Mouse (Mus musculus): ENCODE data around the gene Trpc1. TPM values are rescaled to one million over a fixed set of nuclear protein-coding genes. Genes with fewer than 3 reads are reported as not detected.

Gene Trpc1
- total and polyA plus RNA-seq, 3 experiments, result 0.15 to 0.50 TPM; not detected in 1

DNA sequence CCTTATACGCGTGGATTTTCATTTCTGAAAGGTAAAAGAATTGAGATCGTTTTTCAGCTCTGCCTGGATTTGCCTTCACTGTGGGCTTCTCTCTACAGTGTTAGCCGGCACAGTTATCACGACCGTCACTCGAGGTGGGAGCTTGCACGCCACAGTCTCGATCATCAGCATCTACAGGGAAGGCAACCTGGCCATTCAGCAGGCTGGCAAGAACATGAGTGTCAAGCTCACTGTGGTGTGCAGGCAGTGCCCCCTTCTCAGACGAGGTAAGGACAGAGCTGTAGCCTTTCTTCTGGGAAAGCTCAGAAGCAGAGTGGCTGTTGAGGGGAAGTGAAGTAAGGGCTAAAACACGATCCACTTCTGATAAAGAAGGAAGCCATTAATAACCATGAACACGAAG lies 55.6 kb downstream of the Trpc1 start:
- Histone ChIP-seq H3K9me3 (replicated peaks; ENCODE audit: insufficient read depth, low read length) (no peaks in the 10 kb centered on the region), H3K9ac (ENCODE audit: control insufficient read depth, low read depth, low read length, poor library complexity, severe bottlenecking) (peak overlapping the region; percentile 64), H3K4me1 (ENCODE audit: control insufficient read depth in 1 of 2, insufficient read depth in 2 of 2, low read length in 2 of 2) (peaks cover 2 to 4% of the 10 kb centered on the region in 2 experiments; a peak in 3 of 4 replicates), H3K36me3 (ENCODE audit: control insufficient read depth in 1 of 2, insufficient read depth in 2 of 2, low read length in 2 of 2) (no peaks in the 10 kb centered on the region), H3K27me3 (ENCODE audit: control insufficient read depth in 1 of 2, insufficient read depth in 2 of 2, low read length in 2 of 2) (no peaks in the 10 kb centered on the region; a peak in 1 of 4 replicates), H3K4me3 (ENCODE audit: control insufficient read depth in 1 of 2, insufficient read depth in 1 of 2, low read depth in 2 of 2, low read length in 2 of 2) (peak overlapping the region; percentile 82 to 90), H3K79me2 (ENCODE audit: control insufficient read depth, insufficient read depth, low read length, poor library complexity) (no peaks in the 10 kb centered on the region; the same call in 1 of the 2 replicates), H3K27ac (ENCODE audit: control insufficient read depth, low read depth, low read length) (no peak overlapping the region)
- peak; percentile 53 for DNase-seq (ENCODE audit: low read depth, low spot score)
- TF ChIP-seq ZNF384 (IDR thresholded peaks at IDR 0.05; ENCODE audit: low read depth, low read length) (peak; percentile 4; the same call in 1 of the 2 replicates), UBTF (IDR thresholded peaks at IDR 0.05; ENCODE audit: borderline replicate concordance, insufficient read depth, low read depth, low read length) (no peak)

- Histone ChIP-seq H3K27ac (ENCODE audit: control insufficient read depth, low read depth, low read length) (no peak overlapping the region), H3K4me1 (ENCODE audit: control insufficient read depth in 1 of 2, insufficient read depth in 2 of 2, low read length in 2 of 2) (peaks cover 2 to 4% of the 10 kb centered on the region in 2 experiments; a peak in 3 of 4 replicates)
- TF ChIP-seq ZNF384 (IDR thresholded peaks at IDR 0.05; ENCODE audit: low read depth, low read length), result 0 out of 2 replicates have a peak, but pooled peaks have one; percentile 1
- peak; percentile 94 for TF ChIP-seq MXI1 (IDR thresholded peaks at IDR 0.05; ENCODE audit: low read depth, low read length)
- TF ChIP-seq SMC3 (IDR thresholded peaks at IDR 0.05; ENCODE audit: low read depth, low read length), result 0 out of 2 replicates have a peak, but pooled peaks have one; percentile 11
- no peak for TF ChIP-seq USF2 (IDR thresholded peaks at IDR 0.05; ENCODE audit: borderline replicate concordance in 1 of 2, insufficient read depth in 1 of 2, low read depth in 1 of 2, low read length in 2 of 2)
- no peak for TF ChIP-seq CHD2 (IDR thresholded peaks at IDR 0.05; ENCODE audit: low read length)
- TF ChIP-seq TCF12 (IDR thresholded peaks at IDR 0.05; ENCODE audit: low read depth, low read length), result 0 out of 2 replicates have a peak, but pooled peaks have one; percentile 27
- TF ChIP-seq MAFK (IDR thresholded peaks at IDR 0.05; ENCODE audit: borderline replicate concordance, low read depth, low read length), result no peak
Measured at GRCm38 (mm10) chr9:95693528-95694100, 56.6 kb downstream of the Trpc1 start.

GRCm38 (mm10) chr9:95692823-95693222 lies 57.4 kb downstream of the Trpc1 start:
- peaks cover 2 to 4% of the 10 kb centered on the region in 2 experiments; a peak in 3 of 4 replicates for H3K4me1 ChIP-seq (ENCODE audit: control insufficient read depth in 1 of 2, insufficient read depth in 2 of 2, low read length in 2 of 2)
- no peaks in the 10 kb centered on the region; a peak in 1 of 4 replicates for H3K27me3 ChIP-seq (ENCODE audit: control insufficient read depth in 1 of 2, insufficient read depth in 2 of 2, low read length in 2 of 2)
- no peak for DNase-seq (ENCODE audit: low read depth, low spot score)
- no peak overlapping the region for H3K9ac ChIP-seq (ENCODE audit: control insufficient read depth, low read depth, low read length, poor library complexity, severe bottlenecking)
- no peaks in the 10 kb centered on the region for H3K9me3 ChIP-seq (replicated peaks; ENCODE audit: insufficient read depth, low read length)
- no peaks in the 10 kb centered on the region; the same call in 1 of the 2 replicates for H3K79me2 ChIP-seq (ENCODE audit: control insufficient read depth, insufficient read depth, low read length, poor library complexity)
- no peaks in the 10 kb centered on the region for H3K36me3 ChIP-seq (ENCODE audit: control insufficient read depth in 1 of 2, insufficient read depth in 2 of 2, low read length in 2 of 2)
- no peak overlapping the region for H3K4me3 ChIP-seq (ENCODE audit: control insufficient read depth in 1 of 2, insufficient read depth in 1 of 2, low read depth in 2 of 2, low read length in 2 of 2)
- no peak overlapping the region for H3K27ac ChIP-seq (ENCODE audit: control insufficient read depth, low read depth, low read length)
- TF ChIP-seq TAL1 (IDR thresholded peaks at IDR 0.05; ENCODE audit: low read length), result no peak
- TF ChIP-seq ZC3H11A (IDR thresholded peaks at IDR 0.05; ENCODE audit: low read depth, low read length), result no peak
- no peak for TF ChIP-seq HCFC1 (IDR thresholded peaks at IDR 0.05; ENCODE audit: low read depth, low read length)
- TF ChIP-seq MAX (IDR thresholded peaks at IDR 0.05; ENCODE audit: low read length), result no peak
- no peak for TF ChIP-seq GATA1 (IDR thresholded peaks at IDR 0.05; ENCODE audit: low read depth, low read length)
- TF ChIP-seq CHD1 (IDR thresholded peaks at IDR 0.05; ENCODE audit: low read depth, low read length), result no peak
- no peak for TF ChIP-seq POLR2A (IDR thresholded peaks at IDR 0.05; ENCODE audit: control insufficient read depth in 1 of 2, insufficient read depth in 1 of 2, low read depth in 1 of 2, low read length in 2 of 2, poor library complexity in 1 of 2)
- no peak for TF ChIP-seq RAD21 (IDR thresholded peaks at IDR 0.05; ENCODE audit: low read depth, low read length)
- TF ChIP-seq RCOR1 (IDR thresholded peaks at IDR 0.05; ENCODE audit: low read depth, low read length), result no peak
- TF ChIP-seq USF1 (IDR thresholded peaks at IDR 0.05; ENCODE audit: low read depth, low read length), result no peak
- TF ChIP-seq MAZ (IDR thresholded peaks at IDR 0.05; ENCODE audit: low read depth, low read length), result no peak
- no peak for TF ChIP-seq MAFK (IDR thresholded peaks at IDR 0.05; ENCODE audit: borderline replicate concordance, low read depth, low read length)
- no peak for TF ChIP-seq SMC3 (IDR thresholded peaks at IDR 0.05; ENCODE audit: low read depth, low read length)
- TF ChIP-seq ELF1 (IDR thresholded peaks at IDR 0.05; ENCODE audit: low read depth, low read length), result no peak
- TF ChIP-seq ETS1 (IDR thresholded peaks at IDR 0.05; ENCODE audit: low read depth, low read length), result no peak
- no peak for TF ChIP-seq NRF1 (IDR thresholded peaks at IDR 0.05; ENCODE audit: insufficient read depth, low read depth, low read length, poor library complexity, severe bottlenecking)
- no peak for TF ChIP-seq ZMIZ1 (IDR thresholded peaks at IDR 0.05; ENCODE audit: low read depth, low read length)
- TF ChIP-seq TBP (IDR thresholded peaks at IDR 0.05; ENCODE audit: low read depth, low read length), result no peak
- no peak for TF ChIP-seq NELFE (IDR thresholded peaks at IDR 0.05; ENCODE audit: low read depth, low read length)

More at GRCm38 (mm10) chr9:95693528-95694100, 56.6 kb downstream of the Trpc1 start:
- Histone ChIP-seq H3K4me3 (ENCODE audit: control insufficient read depth in 1 of 2, insufficient read depth in 1 of 2, low read depth in 2 of 2, low read length in 2 of 2) (peak overlapping the region; percentile 82 to 90), H3K36me3 (ENCODE audit: control insufficient read depth in 1 of 2, insufficient read depth in 2 of 2, low read length in 2 of 2) (no peaks in the 10 kb centered on the region), H3K9me3 (replicated peaks; ENCODE audit: insufficient read depth, low read length) (no peaks in the 10 kb centered on the region), H3K27me3 (ENCODE audit: control insufficient read depth in 1 of 2, insufficient read depth in 2 of 2, low read length in 2 of 2) (no peaks in the 10 kb centered on the region; a peak in 1 of 4 replicates), H3K79me2 (ENCODE audit: control insufficient read depth, insufficient read depth, low read length, poor library complexity) (no peaks in the 10 kb centered on the region; the same call in 1 of the 2 replicates), H3K9ac (ENCODE audit: control insufficient read depth, low read depth, low read length, poor library complexity, severe bottlenecking) (peak overlapping the region; percentile 64)
- DNase-seq (ENCODE audit: low read depth, low spot score), result peak; percentile 60

Measured in MEL (cell line).